Mouse (Mus musculus) hematopoietic stem cell, adult 5-6 weeks (primary cell): ENCODE data around the gene Cacnb4. TPM values are rescaled to one million over a fixed set of nuclear protein-coding genes. Genes with fewer than 3 reads are reported as not detected.

Experiments
- ATAC-seq, 2 experiments: fragments of 125-278 bp in 1 of 2; replicated peaks in 1 of 2; 2 replicates each; pipeline ENCODE4 v1.8.0; 2016 to 2017; ENCODE audit warnings: inconsistent platforms in 2 of 2, mild to moderate bottlenecking in 2 of 2, moderate number of reproducible peaks in 2 of 2, low read depth in 1 of 2, moderate TSS enrichment in 1 of 2; ENCODE audit not compliant: low FRiP score in 2 of 2, poor library complexity in 2 of 2, severe bottlenecking in 2 of 2, insufficient read depth in 1 of 2, low TSS enrichment in 1 of 2
- total RNA-seq: library from RNA; stranded (forward); fragments of 172-1452, 232-1000 nt; gene quantifications from 2 replicates; pipeline ENCODE4 v1.2.3, GENCODE M21; 2017

The Cacnb4 gene
- total RNA-seq, 1 experiment from 2014 or later, result not detected

DNA sequence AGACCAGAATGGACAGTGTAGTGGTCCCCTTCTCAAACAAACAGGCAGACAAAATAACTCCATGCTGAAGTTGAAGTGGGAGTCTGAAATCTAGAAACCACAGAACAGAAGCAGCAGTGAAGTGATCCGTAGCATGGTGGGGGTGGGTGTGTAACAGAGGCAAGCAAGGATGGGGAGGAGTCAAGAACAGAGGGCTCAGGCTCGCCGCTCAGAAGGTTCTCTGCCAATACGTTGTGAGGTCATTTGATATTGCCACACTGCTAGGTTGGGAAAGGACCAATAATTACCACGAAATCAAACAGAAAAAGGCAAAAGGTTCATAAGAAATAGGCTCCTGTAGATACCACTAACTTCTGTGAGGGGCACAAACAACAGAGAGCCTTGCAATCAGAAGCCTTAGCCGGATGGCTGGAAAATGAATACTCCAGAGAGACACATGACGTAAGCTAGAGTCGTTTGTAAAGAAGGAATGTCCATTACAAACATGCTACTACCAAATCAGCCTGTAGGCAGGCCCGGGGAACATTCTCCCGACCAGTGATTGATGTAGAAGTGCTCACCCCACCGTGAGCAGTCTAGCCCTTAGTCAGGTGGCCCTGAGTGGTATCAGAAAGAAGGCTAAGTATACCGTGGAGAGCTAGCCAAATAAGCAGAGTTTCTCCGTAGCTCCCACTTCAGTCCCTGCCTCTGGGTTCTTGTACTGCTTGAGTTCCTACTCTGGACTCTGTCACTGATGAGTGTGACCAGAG, 199.7 kb downstream of the Cacnb4 start:
- 0 out of 4 replicates have a peak, but pooled peaks of 1 of the 2 experiments have one; percentile 27 for ATAC-seq

DNA sequence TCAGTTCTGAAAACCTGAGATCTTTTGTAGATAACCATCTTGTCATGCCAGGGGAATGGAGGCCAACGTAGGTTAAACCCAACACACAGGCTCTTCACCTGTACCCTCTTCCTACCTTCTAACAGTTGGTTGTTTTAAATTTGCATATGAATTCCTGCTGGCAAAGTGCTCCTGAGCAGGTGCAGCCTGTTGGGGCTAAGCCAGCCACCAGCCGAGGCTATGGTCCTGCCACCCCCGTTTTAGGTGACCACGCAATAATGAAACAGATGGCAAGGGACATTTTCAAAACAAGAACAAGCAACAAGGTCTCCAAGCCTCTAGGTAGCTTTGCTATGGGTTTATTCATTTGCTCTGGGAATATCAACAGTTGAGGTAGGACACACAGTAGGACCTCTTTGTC, 200.8 kb downstream of the Cacnb4 start:
- ATAC-seq, result no peak

DNA sequence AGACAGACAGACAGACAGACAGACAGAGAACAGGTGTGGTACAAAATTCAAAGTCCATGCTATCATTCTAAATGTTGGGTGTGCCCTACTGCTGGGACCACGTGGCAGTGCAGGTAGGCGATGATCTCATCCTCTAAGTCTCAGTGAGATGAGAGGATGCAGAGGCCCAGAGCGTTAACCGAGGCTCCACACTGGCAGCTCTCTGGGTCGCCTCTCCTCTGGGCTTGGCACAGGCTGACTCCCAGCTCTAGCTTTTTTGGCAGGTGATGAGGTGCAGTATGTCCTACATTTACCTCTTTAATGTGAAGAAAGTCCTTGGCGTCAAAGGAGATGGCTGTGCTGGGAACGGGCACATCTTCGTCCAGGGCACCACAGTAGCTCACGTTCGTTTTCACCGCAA, 202.1 kb downstream of the Cacnb4 start:
- ATAC-seq, result no peak

DNA sequence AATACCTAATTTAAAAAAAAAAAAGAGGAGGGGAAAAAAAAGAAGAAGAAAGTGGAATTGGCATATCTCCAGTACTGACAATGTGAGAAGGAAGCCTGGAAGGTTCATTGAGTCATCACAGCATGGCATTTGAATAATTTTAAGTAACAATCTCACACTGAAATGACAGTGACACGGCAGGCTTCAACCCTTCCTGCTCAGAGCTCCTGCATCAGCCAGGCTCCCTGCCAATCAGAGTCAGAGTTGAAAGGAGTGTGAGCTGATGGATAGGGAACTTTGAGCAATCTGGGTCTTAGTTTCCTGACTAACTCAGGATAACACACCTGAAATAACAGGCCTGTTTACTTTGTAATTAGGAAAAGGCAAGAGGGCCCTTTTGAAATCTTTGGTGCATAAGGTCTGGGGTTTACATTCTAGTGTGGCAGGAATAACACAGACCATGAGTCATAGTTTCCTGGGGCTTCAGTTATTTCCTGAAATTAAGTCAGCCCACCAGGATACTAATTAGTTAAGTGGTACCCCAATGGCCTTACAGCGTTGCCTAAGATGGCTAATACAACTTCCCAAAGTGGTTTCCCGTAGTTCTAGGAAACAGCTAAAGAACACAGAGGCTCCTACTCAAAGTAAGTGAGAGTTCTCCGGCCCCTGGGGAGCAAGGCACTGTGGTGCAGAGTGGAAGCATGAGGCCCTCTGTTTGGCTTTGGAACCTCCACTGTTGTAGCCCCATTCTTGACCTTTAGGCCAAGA, 204.9 kb downstream of the Cacnb4 start:
- ATAC-seq, result no peak

DNA sequence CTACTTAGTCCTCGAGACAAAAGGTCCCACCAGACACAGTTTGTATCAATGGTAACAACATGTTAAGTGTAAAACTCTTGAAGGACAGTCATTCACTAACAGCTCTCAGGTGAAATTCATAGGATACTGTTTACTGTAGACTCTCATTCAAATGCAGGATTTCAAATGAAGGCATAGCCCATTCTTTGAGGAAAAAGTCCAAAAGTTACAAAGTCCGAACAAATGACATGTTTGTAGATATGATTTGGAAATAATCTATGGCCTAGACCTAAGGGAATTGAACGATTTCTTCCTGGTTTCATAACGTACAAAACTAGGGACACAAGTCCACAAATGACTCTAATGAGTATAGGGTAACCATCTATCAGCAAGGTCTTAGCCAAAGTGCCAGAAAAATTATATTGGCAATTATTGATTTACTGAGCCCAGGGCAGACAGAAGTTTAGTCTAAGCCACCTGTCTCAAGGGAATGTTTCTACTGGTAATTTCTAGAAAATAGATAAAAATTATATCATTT, 206.5 kb downstream of the Cacnb4 start:
- no peak for ATAC-seq

DNA sequence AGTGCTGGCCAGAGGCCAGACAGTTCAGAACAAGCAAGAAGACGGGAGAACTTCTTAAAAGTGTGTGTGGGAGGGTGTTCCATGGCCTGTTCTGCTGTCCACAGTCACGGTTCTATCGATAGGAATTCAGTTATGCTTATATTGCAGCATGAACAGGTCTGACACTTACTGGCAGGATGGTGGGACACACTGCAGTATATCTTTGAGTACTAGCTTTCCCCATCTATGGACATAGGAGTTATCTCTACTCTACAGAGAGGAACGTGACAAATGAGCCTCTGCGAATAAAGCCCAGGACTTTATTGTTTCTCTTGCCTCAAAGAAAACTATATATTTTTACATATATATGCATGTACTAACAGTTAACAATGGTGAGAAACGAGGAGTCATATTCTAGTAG, 209.0 kb downstream of the Cacnb4 start:
- ATAC-seq, result no peak

DNA sequence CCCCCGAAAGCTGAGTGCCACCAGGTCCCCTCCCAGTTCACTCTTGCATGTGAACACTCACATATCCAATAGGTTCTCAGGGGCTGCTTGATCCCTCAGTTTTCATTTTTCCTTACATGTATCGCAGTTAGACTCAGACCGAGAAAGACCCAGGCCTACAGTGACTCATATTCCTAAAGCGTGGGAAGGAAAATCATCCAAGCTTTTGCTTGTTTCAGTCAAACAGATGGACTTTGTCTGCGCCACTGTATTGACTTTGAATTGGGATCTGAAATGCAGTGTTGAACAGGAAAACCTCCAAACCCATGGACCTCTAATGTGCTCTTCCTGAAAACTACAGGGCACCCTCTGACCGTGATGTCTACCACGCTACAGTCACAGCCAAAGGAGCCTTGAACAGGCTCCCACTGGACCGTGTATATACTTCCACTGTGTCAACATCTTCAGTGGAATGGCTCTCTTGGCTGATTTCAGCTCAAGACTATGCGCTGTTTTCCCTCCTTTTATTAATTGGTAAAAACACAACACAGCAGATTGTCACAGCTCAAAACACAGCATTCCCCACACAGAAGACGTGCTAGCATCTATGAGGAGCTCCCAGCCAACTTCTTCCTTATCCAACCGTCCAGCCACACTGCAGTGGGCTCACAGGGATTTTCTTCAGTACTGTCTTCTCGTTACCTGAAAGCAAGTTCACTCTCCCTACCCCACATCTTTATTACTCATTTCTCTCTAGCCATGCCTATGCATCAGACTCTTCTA, 215.2 kb downstream of the Cacnb4 start:
- no peak for ATAC-seq

DNA sequence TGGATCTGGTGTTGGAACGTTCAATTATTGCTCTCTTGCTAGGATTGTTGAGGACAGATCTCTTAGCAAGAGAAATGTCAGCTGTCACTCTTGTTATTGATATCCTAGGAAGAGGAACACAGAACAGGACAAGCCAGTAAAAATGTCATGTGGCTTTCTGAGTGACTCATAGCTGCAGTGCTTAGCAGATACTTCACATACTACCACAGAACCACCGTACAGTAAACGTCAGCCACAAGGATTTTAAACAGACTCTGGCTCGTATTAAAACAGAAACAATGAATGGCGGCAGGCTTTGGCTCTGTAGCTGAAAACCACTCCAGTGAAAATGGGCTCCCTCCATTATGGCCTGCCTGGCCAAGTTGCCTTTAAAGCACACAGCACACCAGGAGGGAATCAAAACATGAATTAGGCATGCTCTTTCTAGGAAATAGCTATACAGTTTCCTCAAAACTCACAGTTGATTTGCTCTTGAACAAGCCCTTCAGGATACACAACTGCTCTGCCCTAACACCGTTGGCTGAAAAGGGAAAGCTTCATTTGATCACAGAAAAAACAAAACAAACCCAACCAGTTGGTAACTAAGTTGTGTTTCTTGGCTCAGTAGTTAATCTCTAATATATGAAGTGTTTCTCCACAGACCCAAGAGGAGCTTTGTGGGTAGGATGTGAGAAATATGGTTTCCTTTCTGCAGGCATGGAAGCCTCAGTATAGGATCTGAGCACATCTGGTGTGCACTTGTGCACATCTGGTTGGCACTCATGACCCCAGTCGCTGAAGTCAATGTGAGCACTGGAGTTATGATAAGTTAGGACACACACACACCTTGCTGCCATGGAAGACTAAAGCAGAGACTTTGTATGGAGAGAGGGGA, 220.8 kb downstream of the Cacnb4 start:
- no peak for ATAC-seq

DNA sequence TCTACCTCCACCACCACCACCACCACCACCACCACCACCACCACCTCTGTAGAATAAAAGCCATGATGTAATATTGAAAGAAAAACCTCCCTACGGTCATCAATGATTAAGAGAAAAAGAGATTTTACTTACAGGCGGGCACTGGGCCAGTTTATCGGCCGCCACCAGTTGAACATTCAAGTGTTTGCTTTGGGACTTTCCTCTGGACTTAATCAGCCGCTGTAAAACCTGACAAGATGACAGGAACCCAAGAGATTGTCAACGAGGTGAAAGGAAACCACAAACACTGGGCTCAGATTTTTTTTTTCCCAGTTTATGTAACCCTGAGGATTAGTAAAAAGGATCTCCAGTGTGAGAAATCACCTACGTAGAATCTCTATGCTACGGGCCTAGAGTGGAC, 226.8 kb downstream of the Cacnb4 start:
- ATAC-seq, result peak; percentile 27 to 39; a peak in 2 of 4 replicates

DNA sequence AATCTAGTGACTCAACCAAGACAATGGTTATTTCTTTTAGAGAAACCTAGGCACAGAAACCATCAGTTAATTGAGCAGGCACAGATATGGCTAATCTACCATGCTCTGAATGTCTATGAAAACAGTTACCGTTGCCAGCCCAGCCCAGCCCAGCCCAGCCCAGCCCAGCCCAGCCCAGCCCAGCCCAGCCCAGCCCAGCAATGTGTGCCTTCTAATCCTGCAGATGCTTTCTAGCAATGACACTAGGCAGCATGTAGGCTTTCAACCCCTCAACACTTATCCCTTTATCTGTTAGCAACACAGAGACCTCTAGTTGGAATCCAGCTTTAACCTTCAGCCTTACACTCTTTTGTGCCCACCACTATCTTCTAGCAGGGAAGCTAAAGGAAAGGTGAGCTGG, 227.7 kb downstream of the Cacnb4 start:
- ATAC-seq, result no peak

DNA sequence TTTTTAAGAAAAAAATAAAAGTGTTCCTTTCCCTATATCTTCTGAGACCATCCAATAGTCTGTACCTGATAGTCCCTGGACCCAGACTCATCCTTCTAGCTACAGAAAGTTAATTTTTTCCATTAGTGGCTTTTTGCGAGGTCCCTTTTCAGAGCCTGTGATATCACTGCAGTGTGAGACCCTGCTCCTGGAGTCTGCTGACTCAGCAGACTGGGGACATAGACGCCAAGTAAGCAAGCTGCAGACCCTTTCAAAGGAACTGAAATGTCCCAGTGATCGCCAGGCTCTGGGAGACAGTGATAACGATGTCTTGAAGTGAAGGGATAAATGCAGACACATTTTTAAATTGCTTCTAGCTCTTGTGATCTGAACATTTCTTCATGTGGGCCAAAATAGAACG, 230.0 kb downstream of the Cacnb4 start:
- ATAC-seq, result no peak

DNA sequence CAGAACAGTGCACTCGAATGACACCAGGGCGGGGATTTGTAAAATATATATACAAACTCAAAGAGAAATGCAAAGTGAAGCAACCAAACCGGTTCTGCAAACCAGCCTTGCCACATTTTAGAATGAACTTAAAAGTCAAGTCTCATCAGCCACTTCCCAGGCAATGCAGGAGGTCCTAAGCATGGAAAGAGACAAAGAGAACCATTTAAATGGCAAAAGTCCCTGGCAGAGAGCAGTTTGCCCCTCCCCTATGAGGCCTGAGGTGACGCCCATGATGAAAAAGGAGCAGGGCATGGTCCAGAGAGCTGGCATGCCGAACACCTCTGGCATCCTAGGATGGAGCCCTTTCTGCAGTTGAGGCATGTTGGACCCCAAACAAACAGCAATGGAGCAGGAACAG, 234.5 kb downstream of the Cacnb4 start:
- no peak for ATAC-seq

DNA sequence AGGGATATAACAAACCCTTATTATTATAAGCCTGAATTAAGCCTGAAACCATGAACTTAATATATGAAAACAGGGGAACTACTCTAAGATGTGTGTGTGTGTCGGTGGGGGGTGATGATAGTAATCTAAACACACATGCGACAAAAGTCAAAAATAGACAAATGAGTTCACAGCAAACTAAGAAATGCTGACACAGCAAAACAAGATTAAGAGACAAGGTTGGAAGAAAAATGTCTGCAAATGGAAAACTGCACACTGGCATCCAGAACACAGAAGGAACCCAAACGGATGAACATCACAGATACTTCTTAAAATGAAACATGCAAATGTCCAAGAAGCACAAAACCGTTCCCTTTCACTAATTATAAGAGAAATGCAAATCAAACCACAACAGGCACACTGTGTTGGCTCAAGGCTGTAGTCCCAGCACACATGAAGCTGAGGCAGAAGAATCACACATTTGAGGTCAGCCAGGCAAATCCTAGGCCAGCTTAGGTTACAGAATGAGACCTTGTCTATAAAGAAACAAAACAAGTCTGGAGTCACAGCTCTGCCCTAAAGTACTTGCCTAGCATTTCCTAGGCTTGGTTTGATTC, 236.1 kb downstream of the Cacnb4 start:
- ATAC-seq, result no peak

DNA sequence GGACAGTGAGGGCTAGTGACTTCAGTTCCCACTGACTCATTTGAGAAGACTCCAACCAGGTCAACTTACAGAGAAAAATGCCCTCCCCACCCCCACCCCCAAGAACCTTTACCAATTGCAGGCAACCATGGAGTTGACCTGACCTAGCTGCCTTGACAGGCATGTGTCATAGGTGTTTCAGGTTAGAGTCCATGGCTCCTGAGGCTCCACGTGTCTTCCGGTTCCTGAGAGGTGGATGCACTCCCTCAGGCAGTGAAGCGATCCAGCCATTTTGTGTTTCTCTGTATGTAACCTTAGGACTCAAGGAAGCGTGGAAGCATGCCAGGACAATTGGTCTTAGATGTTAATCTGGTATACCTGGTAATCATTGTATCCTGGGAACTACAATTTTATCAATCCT, 238.2 kb downstream of the Cacnb4 start:
- ATAC-seq, result no peak

DNA sequence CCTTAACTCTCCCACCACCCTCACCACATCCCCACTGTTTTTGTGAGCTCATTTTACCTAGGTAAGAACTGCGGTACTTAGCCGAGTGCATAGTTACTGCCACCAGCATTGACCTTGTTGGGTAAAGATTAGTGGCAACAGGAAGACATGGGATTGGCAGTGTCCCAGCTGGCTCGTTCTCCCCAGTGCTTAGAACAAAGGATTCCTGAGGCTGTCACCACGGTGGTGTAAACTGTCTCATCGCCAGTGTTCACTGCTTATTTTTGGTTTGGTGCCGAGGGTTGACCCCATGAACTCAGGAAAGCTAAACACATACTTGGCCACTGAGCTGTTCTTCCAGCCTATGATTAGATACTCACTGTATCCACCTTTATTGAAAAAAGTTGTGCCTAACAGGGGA, 238.6 kb downstream of the Cacnb4 start:
- ATAC-seq, result peak; percentile 62 to 69

DNA sequence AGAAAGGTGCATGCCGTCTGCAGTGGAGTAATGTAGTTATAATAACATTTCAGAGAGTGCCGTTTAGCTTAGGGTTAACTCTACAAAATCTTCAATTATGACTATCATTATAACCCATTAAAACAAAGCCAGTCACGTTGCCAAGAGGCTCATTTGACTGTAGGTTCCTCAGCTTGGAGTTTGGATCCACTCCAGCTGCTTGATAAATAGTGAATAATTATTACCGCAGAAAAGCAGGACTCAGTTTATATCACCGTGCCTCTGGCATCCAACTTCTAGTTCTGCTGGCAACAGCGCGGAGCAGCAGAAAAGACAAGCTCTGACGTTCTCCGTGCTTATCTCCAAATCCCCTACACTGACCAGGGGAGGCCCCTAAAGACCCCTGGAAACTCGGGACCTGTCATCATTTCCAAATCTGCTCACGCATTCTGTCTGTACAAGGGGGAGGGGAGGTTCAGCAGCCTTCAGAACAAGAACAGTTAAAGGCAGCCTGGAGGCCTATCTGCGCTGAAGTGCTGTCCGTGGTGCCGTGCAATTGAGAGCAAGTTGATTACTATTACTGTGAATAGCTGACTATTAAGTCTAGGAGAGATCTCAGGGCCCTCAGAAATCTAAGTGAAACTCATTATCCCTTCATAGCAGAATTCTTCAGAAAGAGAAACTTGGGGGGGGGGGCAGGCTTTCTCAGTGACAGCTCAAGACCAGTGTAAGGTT, 240.6 kb downstream of the Cacnb4 start:
- ATAC-seq, result no peak
